Mouse (Mus musculus): ENCODE results near the gene Cox8c.

DNA sequence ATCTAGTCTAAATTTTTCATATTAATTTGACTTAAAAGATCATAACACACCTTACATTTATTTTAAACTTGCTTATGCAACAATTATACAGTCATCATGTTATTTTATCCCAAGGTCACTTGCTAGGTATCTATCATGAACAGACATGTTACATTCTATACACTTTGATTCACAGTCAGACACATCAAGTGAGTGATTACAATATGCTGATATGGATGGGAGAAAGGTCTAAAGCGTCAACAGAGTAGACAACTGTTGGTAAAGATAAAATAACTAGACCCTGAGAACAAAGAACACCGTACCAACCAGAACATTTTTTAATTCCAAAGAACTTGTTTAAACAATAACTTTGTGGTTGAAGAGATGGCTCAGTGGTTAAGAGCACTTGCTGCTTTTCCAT is 29.3 kb upstream of the Cox8c start:
- no peak for TF ChIP-seq MAX (IDR thresholded peaks at IDR 0.05; ENCODE audit: low read depth)
- no peak for TF ChIP-seq POLR2AphosphoS2 (IDR thresholded peaks at IDR 0.05; ENCODE audit: insufficient read length, low read depth)
- TF ChIP-seq MYOG (IDR thresholded peaks at IDR 0.05; ENCODE audit: control insufficient read depth in 1 of 3, insufficient read depth in 1 of 3, insufficient read length in 2 of 3, low read depth in 2 of 3) = no peak
- TF ChIP-seq POLR2A (IDR thresholded peaks at IDR 0.05; ENCODE audit: insufficient read length, low read depth) = no peak
- TF ChIP-seq CEBPB (IDR thresholded peaks at IDR 0.05; ENCODE audit: insufficient read depth, poor library complexity, severe bottlenecking) = no peak
- no peak for TF ChIP-seq E2F4 (IDR thresholded peaks at IDR 0.05; ENCODE audit: insufficient read depth)
- TF ChIP-seq TCF3 (IDR thresholded peaks at IDR 0.05; ENCODE audit: insufficient read length, low read depth) = no peak
- no peak for TF ChIP-seq REST (IDR thresholded peaks at IDR 0.05; ENCODE audit: insufficient read depth, insufficient read length)
